Mouse (Mus musculus) left cerebral cortex, postnatal 36 days (tissue): Measurements from ENCODE around the gene Chat. TPM values are rescaled to one million over a fixed set of nuclear protein-coding genes. Genes with fewer than 3 reads are reported as not detected.
A peak's percentile ranks its signal among the peaks of the same experiment; 100 is the strongest.

Source experiments
- DNase-seq, 2 experiments: peaks; one replicate each; pipeline ENCODE4 v3.0.0; 2021 to 2022; ENCODE audit warnings: low spot score in 2 of 2, mixed read lengths in 1 of 2
- intact Hi-C: fragments of 180-260 bp; cut with DNase I; formaldehyde crosslinking; loops from one replicate; pipeline ENCODE4 v1.15.1; 2025
- total RNA-seq, 2 experiments: library from RNA; stranded (reverse); gene quantifications; 2 replicates each; pipeline ENCODE4 v1.2.3; 2021

Gene Chat
- total RNA-seq, result 1 to 10 TPM in 1 of 2 experiments, under 1 TPM in 1; 0.81 to 2.3 TPM

GRCm38 (mm10) chr14:32465889-32466288 lies at the start of gene Chat:
TSS of gene Chat (minus strand) at chr14:32465989.
- intact Hi-C loops, result no loop called here
- DNase-seq, result no peak

- intact Hi-C loops, result no loop called here
- peak; percentile 93 for DNase-seq
Measured at GRCm38 (mm10) chr14:32513336-32514032, 47.7 kb upstream of the Chat start, which contains the start of gene Ercc6. TSS of gene Ercc6 (plus strand) at chr14:32513521.

DNA sequence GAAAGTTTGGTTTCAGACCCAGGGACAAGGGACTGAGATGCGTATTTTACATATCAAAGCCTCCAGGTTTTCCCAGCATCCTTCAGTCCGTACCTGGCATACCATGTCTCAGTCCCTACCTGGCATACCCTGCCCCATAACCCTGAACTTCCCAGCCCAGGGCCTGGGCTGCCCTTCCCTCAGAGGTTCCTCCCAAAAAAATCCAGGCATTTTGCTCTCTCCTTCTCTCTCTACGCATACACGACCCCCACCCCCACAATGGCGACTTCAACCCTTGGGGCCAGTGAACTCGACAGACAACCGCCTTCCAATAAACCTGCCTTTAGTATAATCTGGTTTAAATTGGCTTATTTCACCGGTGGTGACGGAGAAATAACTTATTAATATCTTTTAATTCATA lies 47.1 kb upstream of the Chat start:
- DNase-seq, result no peak
- intact Hi-C loops, result no loop called here

DNA sequence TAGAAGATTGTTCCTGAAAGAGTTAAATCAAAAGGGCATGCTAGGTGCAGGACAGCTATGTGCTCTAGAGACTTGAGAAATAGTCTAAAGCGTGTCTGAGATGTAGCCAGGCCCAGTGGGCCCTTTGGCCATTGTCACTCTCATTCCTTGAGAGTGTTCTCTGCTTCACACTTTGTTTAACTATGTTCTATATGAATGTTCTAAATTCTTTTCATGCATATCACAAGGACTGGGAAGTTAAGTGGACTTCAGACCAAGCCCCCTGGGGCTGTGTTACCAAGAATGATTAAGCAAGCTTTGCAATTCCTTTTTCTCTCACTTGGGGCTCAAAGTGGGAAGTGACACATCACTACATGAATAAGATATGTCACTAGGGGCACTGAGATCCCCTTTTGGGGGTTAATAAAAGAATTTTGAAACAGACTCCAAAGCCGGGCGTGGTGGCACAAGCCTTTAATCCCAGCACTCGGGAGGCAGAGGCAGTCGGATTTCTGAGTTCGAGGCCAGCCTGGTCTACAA lies 43.7 kb upstream of the Chat start:
- no peak for DNase-seq
- intact Hi-C loops, result no loop called here

DNA sequence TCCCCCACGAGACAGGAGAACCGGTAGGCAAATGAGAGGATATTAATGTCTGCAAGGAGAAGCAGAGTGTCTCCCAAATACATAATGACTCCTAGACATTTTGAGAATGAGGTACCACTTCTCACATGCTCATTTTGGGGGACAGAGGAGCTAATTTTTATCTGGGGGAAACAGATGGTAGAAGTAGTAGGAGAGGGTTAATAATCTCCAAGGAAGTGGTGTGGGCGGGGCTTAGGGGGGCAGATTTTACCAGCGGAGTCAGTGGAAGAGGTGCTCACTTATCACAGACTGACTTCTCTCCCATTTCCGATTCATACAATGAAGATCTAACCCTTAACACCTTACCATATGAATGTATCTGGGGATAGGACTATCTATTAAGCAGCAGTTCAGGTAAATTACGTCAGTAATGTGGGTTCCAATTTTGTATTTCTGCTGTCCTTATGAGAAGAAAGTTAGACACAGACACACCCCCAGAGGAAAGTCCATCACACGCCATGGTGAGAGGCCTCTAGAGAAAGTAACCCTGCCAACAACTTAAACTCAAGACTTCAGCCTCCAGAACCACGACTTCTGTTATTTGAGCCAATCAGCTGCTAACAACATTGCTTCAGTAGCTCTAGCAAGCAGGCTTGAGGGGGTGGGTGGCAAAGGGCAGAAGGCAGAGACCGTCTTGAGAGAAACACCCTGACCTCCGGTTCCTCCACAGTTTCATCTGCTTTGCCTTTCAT lies 42.5 kb upstream of the Chat start:
- intact Hi-C loops, result no loop called here
- no peak for DNase-seq

DNA sequence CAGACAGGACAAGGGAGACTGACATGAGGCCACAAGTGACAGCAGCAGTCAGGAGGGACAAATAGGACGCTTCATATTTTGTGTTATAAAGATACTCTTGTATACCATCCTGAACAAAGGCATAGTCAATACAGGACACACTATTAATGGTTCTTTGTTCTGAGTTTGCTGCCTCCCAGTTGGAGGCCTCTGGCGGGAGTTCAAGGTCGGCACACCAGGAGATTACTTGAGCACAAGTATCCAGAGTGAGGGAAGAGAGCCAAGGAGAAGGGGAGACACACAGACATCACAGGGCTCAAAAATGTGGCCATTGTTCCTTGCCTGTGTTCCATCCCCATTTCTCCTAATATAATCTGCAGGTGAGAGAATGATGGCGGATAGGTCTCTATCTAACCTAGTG lies 41.4 kb upstream of the Chat start:
- intact Hi-C loops, result no loop called here
- no peak for DNase-seq

- no peak for DNase-seq
- intact Hi-C loops, result no loop called here
Measured at GRCm38 (mm10) chr14:32506329-32506728, 40.5 kb upstream of the Chat start.

GRCm38 (mm10) chr14:32503897-32504296 lies 38.1 kb upstream of the Chat start:
- DNase-seq, result no peak
- intact Hi-C loops, result no loop called here

GRCm38 (mm10) chr14:32502764-32503688 lies 37.2 kb upstream of the Chat start:
- intact Hi-C loops, result no loop called here
- no peak for DNase-seq

DNA sequence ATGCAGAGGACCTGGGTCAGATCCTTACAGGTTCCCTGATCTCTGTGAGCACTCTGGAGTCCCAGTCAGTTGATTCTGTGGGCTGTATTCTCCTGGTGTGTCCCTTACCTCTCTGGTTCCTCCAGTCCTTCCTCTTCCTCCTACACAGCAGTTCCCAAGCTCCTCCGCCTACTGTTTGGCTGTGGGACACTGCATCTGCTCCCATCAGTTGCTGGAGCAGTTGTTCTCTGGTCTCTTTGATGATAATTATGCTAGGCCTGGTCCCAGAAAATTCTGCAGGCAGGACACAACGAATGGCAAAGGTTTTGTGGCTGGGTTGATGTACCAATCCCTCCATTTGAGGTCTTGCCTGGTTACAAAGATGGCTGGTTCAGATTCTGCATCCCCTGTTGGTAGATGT lies 35.5 kb upstream of the Chat start:
- intact Hi-C loops, result no loop called here

GRCm38 (mm10) chr14:32496115-32496850 lies 30.5 kb upstream of the Chat start:
- DNase-seq, result no peak
- intact Hi-C loops, result no loop called here

More for the DNA sequence above, 35.5 kb upstream of the Chat start:
- DNase-seq, result no peak

DNA sequence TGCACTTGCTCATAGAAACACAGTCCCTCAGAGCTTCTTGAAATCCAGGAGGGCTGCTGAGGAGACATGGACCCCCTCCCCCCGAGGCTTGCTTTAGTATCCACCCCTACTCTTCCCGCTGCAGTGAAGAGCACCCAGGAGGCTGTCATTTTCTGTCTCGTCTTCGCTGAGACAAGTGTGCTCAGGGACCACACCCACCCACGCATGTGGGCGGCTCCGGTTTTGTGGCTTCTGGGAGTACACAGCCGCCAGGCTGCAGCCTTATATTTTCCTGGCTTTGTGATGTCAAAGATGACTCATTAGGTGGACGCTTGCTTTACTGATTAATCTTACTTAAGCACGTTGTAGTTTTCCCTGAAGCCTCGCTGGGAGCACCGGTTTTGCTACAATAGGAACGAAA lies 26.7 kb upstream of the Chat start:
- peak; percentile 26 to 30 for DNase-seq

DNA sequence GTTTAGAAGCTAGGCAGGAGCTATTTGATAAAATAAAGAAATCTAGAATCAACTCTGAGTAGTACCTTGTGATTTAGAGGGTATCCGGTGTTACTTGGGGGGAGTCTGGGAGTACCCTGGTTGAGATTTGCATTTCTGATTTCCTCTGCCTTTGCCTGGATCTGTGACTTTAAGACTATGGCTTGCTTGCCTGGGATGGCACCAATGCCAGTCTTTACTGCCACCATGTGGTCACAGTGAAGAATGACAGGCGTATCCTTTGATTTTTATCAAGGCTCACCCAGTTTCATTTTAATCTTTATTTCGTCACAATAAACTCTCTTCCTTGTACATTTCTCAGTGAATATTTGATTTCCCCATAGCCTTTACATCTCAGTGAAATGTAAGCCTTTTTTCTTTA lies 16.3 kb upstream of the Chat start:
- no peak for DNase-seq
- intact Hi-C loops, result loop anchor here (1.0 kb wide), 1 partner anchor 253 kb away; no protein-coding TSS in a partner anchor

More for the DNA sequence above, 26.7 kb upstream of the Chat start:
- intact Hi-C loops, result no loop called here

DNA sequence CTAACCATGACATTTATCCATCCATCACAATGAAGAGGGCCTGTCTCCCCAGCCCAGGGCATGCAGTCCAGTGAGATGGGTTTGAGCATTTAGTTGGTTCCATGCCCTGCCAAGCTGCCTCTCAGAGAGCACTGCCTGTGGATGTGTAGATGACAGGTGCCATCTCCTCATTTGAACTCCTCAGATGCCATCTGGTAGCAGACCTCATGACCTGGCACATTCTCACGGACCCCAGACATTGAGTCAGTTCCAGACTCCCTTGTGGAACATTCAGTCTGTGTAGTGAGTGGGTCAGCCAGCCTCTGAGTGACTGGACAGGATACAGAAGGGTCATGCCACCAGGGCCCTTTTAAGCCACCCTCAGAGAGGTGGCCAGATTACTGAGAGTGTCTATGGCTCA lies 11.8 kb upstream of the Chat start:
- intact Hi-C loops, result no loop called here
- DNase-seq, result no peak

GRCm38 (mm10) chr14:32476559-32476958 lies 10.8 kb upstream of the Chat start:
- intact Hi-C loops, result no loop called here
- DNase-seq, result no peak

DNA sequence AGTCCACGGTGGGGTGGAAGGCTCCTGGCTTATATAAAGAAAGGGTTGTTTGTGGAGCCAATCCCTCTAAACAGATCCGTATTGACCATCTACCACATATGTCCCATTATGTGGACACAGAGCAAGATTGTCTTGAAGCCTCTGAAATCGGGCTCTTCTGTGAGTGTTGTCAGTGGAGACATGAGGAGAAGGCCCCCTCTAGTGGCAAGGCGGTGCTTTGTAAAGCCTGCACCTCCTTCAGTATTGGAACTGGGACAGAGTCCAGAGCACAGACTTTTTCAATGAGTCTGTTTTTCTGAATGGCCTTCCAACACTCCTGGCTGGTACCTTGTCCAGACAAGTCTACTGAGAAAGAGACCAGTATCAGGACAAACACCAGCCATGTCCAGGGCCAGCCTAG lies 7.2 kb upstream of the Chat start:
- peak; percentile 42 to 59 for DNase-seq
- intact Hi-C loops, result loop anchor here (5.0 kb wide), 1 partner anchor 161 kb away; no protein-coding TSS in a partner anchor

DNA sequence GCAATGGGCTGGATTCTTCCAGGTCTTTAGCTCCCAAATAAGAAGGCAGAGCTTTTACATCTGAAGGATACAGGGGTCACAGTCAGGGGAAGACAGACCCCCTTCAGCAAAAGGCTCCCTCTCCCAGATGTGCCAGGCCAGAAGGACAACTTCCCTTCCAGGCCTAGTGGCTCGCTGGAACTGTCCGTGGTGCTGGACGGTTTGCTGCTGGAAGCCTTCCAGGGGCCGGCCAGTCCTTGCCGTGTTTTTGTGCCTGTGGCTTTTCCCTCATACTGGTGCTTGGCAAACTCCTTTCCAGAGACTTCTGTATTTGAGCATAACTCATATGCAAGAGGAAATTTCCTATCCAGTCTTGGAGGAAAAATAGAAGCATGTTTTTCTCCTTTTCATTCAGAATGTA lies 1.8 kb upstream of the Chat start:
- no peak for DNase-seq
- intact Hi-C loops, result no loop called here

DNA sequence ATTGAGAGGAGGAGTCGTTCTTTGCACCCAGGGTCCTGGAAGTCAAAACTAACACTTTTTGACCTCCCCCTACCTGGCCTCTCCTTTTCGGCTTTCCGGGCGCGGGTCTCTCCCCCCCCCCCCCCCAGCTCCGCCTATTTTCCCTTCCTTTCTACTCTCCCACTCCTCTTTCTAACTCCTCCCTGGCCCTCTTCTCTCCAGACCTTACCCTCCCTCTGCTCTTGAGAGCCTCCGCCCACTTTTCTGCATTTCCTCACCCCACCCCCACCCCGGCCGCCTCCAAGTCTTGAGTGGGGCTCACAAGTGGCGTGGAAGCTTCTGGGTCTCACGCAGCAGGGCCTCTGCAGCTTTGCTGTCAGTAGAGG lies 301 bp downstream of the Chat start:
- intact Hi-C loops, result no loop called here

More for the DNA sequence above, 301 bp downstream of the Chat start:
- no peak for DNase-seq
